Mouse (Mus musculus) lung, embryonic 16.5 days (tissue): Measurements from ENCODE around the gene Sh3pxd2a. TPM values are rescaled to one million over a fixed set of nuclear protein-coding genes. Genes with fewer than 3 reads are reported as not detected.

Experiments used
- ATAC-seq: fragments of 200-750 bp; cut with Nextera tagmentation; 2 replicates; pipeline ENCODE4 v1.8.0; 2017; ENCODE audit warnings: low read depth, mild to moderate bottlenecking, moderate library complexity
- H3K27ac ChIP-seq: fragments of 300-500 bp; sonication (generic); 2 replicates; pipeline ENCODE4 v1.5.1; 2014; ENCODE audit warnings: mild to moderate bottlenecking, control low read depth, low read length
- H3K27me3 ChIP-seq: fragments of 300-500 bp; sonication (generic); 2 replicates; pipeline ENCODE4 v1.6.1; 2014; ENCODE audit warnings: low read depth, low read length, mixed read lengths; ENCODE audit not compliant: control insufficient read depth, insufficient read depth
- H3K36me3 ChIP-seq: fragments of 300-500 bp; sonication (generic); 2 replicates; pipeline ENCODE4 v1.6.1; 2014; ENCODE audit warnings: low read length; ENCODE audit not compliant: control insufficient read depth, insufficient read depth
- H3K4me1 ChIP-seq: fragments of 300-500 bp; sonication (generic); replicated peaks from 2 replicates; pipeline ENCODE4 v1.6.1; 2014; ENCODE audit warnings: low read length, mixed read lengths; ENCODE audit not compliant: control insufficient read depth, insufficient read depth
- H3K4me2 ChIP-seq: fragments of 300-500 bp; sonication (generic); 2 replicates; pipeline ENCODE4 v1.6.1; 2014; ENCODE audit warnings: low read depth, low read length, control low read depth
- H3K4me3 ChIP-seq: fragments of 300-500 bp; sonication (generic); 2 replicates; pipeline ENCODE4 v1.5.1; 2014; ENCODE audit warnings: mild to moderate bottlenecking, low read length, control low read depth
- H3K9ac ChIP-seq: fragments of 300-500 bp; sonication (generic); 2 replicates; pipeline ENCODE4 v1.6.1; 2014; ENCODE audit warnings: low read length, control low read depth
- H3K9me3 ChIP-seq: fragments of 300-500 bp; sonication (generic); 2 replicates; pipeline ENCODE4 v1.6.1; 2016; ENCODE audit warnings: low read length; ENCODE audit not compliant: control insufficient read depth
- WGBS: fragments of 180-500 bp; shearing (Covaris S2); extraction: QIAGEN DNeasy Blood & Tissue Kit; methylation state at CpG from one replicate; pipeline ENCODE4 v1.1.7; 2014; 5-methylcytosine and 5-hydroxymethylcytosine counted together
- polyA plus RNA-seq: library from polyadenylated mRNA; unstranded; fragments of >200 nt; fragmentation: Nextera tagmentation; extraction: Ambion mirVana; gene quantifications from 2 replicates; pipeline ENCODE4 v1.2.1, GENCODE M21; 2015

The Sh3pxd2a gene
- polyA plus RNA-seq, 1 experiment from 2014 or later, result 6.1 TPM

DNA sequence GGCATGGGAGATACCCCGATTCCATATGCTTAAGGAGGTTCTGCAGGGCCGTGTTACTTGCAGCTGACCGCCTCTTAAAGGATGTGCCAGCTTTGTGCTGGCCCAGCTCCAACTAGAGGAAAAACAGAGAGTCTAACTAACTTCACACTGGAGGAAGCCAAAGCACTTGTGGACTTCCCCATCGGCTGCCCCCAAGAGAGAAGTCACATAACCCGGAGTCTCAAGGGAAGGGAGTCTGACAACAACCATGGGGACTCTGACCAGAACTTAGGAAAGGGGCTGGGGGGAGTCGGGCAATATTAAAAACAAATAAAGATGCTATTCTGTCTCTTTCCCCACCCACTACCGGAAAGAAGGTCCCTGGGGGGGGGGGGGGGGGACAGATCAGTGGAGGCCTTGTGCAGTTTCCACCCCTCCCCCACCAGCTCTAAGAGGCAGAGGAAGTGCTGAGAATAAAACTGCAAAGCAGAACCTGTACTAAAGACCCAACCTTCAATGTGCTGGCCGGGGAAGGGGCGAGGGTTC is 17.3 kb downstream of the Sh3pxd2a start:
- Histone ChIP-seq H3K9me3 (no peaks in the 10 kb centered on the region), H3K4me3 (no peak overlapping the region), H3K27ac (peak overlapping the region; percentile 86), H3K27me3 (no peaks in the 10 kb centered on the region), H3K9ac (no peak overlapping the region), H3K36me3 (no peaks in the 10 kb centered on the region), H3K4me1 (peaks cover 89% of the 10 kb centered on the region), H3K4me2 (peak overlapping the region; percentile 28)
- 18% methylated on average over 9 of the region's 9 CpGs for WGBS
- ATAC-seq, result peak; percentile 43

DNA sequence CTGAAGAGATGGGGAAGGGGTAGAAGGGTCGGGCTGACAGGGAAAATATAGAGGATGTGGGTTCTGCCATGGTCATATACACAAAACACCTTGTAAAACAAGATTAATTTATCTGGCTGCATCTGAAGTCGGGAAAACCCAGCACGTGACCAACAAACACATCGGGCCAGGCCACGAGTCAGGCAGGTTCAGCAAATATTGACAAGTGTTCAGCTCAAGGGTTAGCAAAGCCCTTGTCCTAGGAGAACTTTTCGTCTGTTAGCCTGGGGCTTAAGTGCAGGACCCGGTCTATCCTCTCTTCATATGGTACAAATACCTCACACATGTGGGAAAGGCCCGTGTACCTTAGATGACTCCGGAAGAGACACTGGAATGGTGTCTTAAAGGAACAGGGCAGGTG is 18.1 kb downstream of the Sh3pxd2a start:
- ATAC-seq, result peak; percentile 74
- 29% methylated on average over 9 of the region's 9 CpGs for WGBS
- H3K9me3 ChIP-seq, result no peaks in the 10 kb centered on the region
- no peak overlapping the region for H3K9ac ChIP-seq
- peaks cover 85% of the 10 kb centered on the region for H3K4me1 ChIP-seq
- no peaks in the 10 kb centered on the region for H3K36me3 ChIP-seq
- H3K4me2 ChIP-seq, result peak overlapping the region; percentile 35
- no peaks in the 10 kb centered on the region for H3K27me3 ChIP-seq
- peak overlapping the region; percentile 86 for H3K27ac ChIP-seq
- H3K4me3 ChIP-seq, result no peak overlapping the region

DNA sequence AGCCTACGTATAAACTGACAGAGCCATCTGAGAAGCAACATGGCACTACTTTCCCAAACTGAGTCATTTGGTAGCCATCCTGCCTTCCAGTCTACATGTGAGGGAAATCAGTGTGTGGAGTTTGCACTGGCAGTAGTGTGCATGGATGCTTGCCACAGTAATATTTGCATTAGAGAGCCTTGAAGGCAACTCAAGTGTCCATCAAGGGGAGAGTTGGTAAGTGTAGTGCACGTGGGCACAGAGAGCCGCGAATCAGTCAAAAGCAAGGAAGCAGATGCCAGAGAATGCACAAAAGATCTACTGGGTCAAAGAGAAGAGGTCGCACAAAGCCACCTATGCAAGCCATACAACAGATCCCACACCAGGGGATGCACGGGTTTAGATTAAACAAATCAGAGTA is 18.5 kb downstream of the Sh3pxd2a start:
- peak; percentile 72 for ATAC-seq
- peak overlapping the region; percentile 35; the same call in 1 of the 2 replicates for H3K4me2 ChIP-seq
- H3K27ac ChIP-seq, result peak overlapping the region; percentile 86

DNA sequence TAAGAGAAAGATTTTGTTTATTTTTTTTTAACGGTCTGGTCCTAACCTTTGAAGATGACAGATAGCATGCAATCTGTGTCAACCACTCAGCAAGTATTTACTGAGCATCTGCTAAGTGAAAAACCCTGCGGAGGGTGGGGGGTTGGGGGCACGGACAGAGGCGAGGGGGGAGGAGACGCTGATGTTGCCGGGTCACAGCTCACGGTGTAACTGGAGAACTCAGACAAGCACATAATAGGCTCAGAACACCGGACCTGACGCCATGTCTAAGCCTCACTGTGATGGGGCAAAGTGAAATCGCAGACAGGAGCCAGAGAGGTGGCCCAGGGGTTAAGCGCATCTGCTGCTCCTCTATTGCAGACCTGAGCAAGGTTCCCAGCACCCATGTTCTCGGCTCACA is 19.7 kb downstream of the Sh3pxd2a start:
- Histone ChIP-seq H3K9me3 (no peaks in the 10 kb centered on the region), H3K4me2 (no peak overlapping the region), H3K9ac (no peak overlapping the region), H3K27me3 (no peaks in the 10 kb centered on the region), H3K36me3 (no peaks in the 10 kb centered on the region), H3K4me3 (no peak overlapping the region), H3K4me1 (peaks cover 79% of the 10 kb centered on the region), H3K27ac (no peak overlapping the region)
- no peak for ATAC-seq
- WGBS, result 21% methylated on average over 12 of the region's 12 CpGs

More for the DNA sequence above, 18.5 kb downstream of the Sh3pxd2a start:
- H3K9me3 ChIP-seq, result no peaks in the 10 kb centered on the region
- 47% methylated on average over 6 of the region's 6 CpGs for WGBS
- no peaks in the 10 kb centered on the region for H3K36me3 ChIP-seq
- H3K9ac ChIP-seq, result no peak overlapping the region
- H3K4me3 ChIP-seq, result no peak overlapping the region
- no peaks in the 10 kb centered on the region for H3K27me3 ChIP-seq
- H3K4me1 ChIP-seq, result peaks cover 81% of the 10 kb centered on the region

DNA sequence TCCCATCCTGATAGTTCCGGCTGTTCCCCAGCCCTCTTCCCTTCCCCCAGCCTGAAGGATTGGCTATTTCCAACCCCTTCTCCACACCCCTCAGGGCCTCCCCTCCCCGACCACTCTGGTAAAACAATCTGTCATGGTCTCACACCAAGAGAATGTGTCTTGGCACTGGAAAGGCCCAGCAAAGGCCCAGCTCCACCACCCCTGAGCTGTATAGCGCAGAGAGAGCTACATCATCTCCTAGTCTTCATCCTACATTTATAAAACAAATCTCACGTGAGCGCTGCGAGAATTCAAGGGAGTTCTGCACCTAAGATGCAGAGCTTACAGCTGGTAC is 21.9 kb downstream of the Sh3pxd2a start:
- peaks cover 73% of the 10 kb centered on the region for H3K4me1 ChIP-seq
- H3K9me3 ChIP-seq, result no peaks in the 10 kb centered on the region
- H3K4me3 ChIP-seq, result no peak overlapping the region
- no peak for ATAC-seq
- 65% methylated on average over 6 of the region's 6 CpGs for WGBS
- no peaks in the 10 kb centered on the region for H3K36me3 ChIP-seq
- no peak overlapping the region for H3K9ac ChIP-seq
- H3K4me2 ChIP-seq, result no peak overlapping the region
- H3K27ac ChIP-seq, result no peak overlapping the region
- H3K27me3 ChIP-seq, result no peaks in the 10 kb centered on the region

DNA sequence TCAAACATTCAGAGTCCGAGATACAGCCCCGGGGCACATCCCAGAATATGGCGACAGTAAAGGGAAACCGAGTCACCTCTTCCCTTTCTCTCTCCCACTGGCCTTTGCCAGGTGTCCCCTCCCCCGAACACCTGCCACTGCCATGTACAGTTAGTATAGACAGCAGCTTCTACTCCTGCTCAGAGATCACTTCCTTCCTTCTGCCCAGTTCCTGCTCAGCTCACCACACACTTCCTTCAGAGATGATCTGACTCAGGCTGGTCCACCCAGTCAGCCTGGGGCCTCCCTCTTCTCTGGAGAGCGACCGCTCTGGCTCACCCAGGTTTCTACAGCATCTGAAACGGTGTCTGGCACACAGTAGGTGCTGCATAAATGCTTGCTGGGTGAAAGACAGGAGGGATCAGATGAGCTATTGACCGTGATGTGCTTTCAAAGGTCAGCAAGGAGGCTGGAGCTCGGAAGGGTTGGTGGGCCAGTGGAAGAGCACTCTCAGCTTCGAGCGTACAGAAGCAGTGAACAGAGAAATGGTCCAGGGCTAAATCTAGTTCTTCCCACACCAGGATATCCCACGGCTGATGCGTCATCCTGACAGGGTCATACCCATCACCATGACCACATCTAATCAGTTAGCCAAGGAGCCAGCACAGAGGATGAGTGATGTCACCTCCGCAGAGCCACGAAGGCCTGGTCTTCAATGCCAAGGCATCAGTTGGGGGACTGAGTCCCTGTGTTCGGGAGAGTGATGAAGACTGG is 22.5 kb downstream of the Sh3pxd2a start:
- H3K4me2 ChIP-seq, result no peak overlapping the region
- no peak overlapping the region for H3K9ac ChIP-seq
- 79% methylated on average over 17 of the region's 17 CpGs for WGBS
- H3K4me1 ChIP-seq, result peaks cover 67% of the 10 kb centered on the region
- no peaks in the 10 kb centered on the region for H3K36me3 ChIP-seq
- no peak for ATAC-seq
- no peak overlapping the region for H3K27ac ChIP-seq
- H3K4me3 ChIP-seq, result no peak overlapping the region
- H3K9me3 ChIP-seq, result no peaks in the 10 kb centered on the region
- no peaks in the 10 kb centered on the region for H3K27me3 ChIP-seq

DNA sequence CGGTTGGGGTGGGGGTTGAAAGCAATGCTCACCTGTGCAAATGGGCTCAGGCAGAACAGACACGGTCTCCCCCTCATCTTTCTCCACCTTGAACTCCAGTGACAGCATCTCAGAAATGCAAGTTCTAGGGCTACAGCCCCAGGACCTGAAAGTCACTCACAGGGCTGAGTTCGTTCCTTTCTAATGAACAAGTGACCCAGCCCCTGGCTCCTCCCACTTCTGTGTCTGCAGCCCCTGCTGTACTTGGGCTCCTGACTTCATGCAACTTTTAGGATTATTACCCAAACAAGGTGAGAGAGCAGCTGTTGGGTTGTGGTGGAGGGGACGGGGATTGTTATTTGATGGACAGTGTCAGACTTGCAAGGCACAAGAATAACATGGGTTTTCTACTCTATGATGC is 23.2 kb downstream of the Sh3pxd2a start:
- no peaks in the 10 kb centered on the region for H3K36me3 ChIP-seq
- H3K9ac ChIP-seq, result no peak overlapping the region
- 84% methylated on average over 4 of the region's 4 CpGs for WGBS
- ATAC-seq, result no peak
- H3K4me3 ChIP-seq, result no peak overlapping the region
- no peaks in the 10 kb centered on the region for H3K27me3 ChIP-seq
- H3K4me2 ChIP-seq, result no peak overlapping the region
- H3K27ac ChIP-seq, result no peak overlapping the region
- H3K4me1 ChIP-seq, result peaks cover 60% of the 10 kb centered on the region
- no peaks in the 10 kb centered on the region for H3K9me3 ChIP-seq

DNA sequence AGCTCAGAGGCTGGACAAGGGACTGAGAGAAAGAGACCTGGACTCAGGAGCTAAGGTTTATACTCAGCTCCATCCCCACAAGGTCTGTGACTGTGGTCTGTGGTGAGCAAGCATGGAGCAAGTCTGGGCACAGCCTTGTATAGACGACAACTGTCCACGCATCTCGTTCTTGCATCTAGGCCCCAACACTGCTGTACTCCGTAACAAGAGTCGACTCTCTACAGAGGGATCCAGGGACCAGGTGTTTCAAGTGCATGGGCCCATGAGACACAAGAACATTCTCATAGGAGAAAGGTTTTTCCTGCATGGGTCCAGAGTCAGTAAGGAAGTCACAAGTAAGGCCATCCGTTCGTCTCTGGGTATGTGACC is 23.8 kb downstream of the Sh3pxd2a start:
- WGBS, result 91% methylated on average over 7 of the region's 7 CpGs
- H3K9me3 ChIP-seq, result no peaks in the 10 kb centered on the region
- H3K36me3 ChIP-seq, result no peaks in the 10 kb centered on the region
- H3K27me3 ChIP-seq, result no peaks in the 10 kb centered on the region
- no peak overlapping the region for H3K4me3 ChIP-seq
- H3K9ac ChIP-seq, result no peak overlapping the region
- no peak overlapping the region for H3K4me2 ChIP-seq
- H3K27ac ChIP-seq, result no peak overlapping the region
- peaks cover 55% of the 10 kb centered on the region for H3K4me1 ChIP-seq
- ATAC-seq, result no peak

DNA sequence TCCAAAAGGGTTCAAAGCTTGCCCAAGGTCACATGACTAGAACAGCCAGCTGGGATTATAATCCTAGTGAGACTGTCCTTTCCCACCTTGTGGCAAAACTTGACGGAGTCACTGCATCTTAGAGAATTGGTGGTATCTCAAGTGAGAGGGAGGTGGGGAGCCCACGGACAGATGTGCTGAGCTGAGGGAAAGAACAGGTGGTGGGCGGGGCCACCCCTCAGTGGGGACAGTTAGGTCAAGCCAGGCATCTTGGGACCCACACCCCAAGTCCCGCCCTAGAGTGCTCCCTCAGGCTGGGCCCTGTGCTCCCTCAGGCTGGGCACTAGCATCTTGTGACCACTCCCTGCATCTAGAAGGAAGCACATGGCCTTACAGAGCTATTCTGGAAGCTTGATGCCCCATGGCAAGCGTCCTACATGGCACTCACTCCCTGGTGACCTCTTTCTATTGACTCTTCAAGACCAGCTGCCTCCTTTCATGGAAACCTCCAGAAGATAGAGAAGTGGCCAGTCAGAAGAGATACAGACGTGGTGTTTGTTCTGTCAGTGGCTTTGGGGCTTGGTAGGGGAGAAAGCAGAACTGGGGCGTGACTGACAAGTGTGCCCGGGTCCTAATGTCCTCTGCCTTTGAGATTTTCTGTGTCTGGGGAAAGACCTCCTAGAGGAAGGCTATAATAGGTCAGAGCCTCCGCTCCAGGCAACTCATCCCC is 24.3 kb downstream of the Sh3pxd2a start:
- no peak overlapping the region for H3K27ac ChIP-seq
- 75% methylated on average over 9 of the region's 9 CpGs for WGBS
- peaks cover 49% of the 10 kb centered on the region for H3K4me1 ChIP-seq

More for the DNA sequence above, 24.3 kb downstream of the Sh3pxd2a start:
- Histone ChIP-seq H3K9ac (no peak overlapping the region), H3K4me3 (no peak overlapping the region), H3K36me3 (no peaks in the 10 kb centered on the region), H3K27me3 (no peaks in the 10 kb centered on the region), H3K4me2 (no peak overlapping the region), H3K9me3 (no peaks in the 10 kb centered on the region)
- ATAC-seq, result no peak
